ENCODE assay signal across 8 mouse cellular contexts in the genomic region with DNA sequence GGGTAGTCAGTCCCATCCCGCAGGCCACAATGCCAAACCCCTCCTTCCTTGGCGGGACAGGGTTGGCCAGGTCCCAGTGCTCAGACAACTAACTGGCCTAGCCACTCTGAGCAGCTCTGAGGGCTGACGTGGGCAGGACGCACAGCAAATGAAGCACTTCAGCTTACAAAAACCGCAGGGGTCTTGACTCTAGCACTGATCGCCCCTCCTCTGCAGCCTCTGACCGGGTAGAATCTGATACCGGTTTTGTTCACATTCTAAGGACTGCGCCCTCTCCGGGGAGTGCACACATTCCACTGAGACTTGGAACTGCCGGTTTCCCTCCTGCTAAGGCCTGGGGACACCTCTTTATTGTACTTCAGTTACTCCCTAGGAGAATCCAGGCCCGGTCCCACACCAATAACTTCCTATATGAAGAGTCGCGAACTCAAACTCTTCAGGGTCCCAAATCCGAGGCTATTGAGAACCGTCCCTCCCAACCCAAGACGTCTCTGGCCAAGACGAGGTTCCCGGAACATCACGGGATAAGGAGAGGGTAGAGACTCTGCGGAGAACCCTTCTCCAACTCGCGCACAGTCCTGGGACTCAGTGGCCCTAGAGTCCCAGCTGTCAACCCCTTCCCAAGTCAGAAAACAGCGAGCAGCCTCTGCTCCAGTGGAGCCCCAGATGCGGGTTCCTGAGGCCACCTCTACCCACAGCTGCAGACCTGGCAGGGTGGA. TPM values are rescaled to one million over a fixed set of nuclear protein-coding genes. Genes with fewer than 3 reads are reported as not detected.
DNase-seq lines count a peak whose midpoint lies in the region; ATAC-seq lines count a peak whose summit lies in the region.

No protein-coding gene starts in this region.

- under 1% methylated on average over 25 of the region's 25 CpGs for WGBS in forebrain, embryonic 15.5 days
- WGBS in hindbrain, embryonic 10.5 days: under 1% methylated on average over 25 of the region's 25 CpGs

- peak; percentile 76 for ATAC-seq in forebrain, embryonic 15.5 days (replicated peaks)

- no peak overlapping the region for H3K27ac ChIP-seq in forebrain, embryonic 15.5 days (replicated peaks)
- peak overlapping the region; percentile 78 for H3K27ac ChIP-seq in hindbrain, embryonic 10.5 days

- H3K4me1 ChIP-seq in forebrain, embryonic 15.5 days: peaks cover 11% of the 10 kb centered on the region
- peaks cover 24% of the 10 kb centered on the region for H3K4me1 ChIP-seq in hindbrain, embryonic 10.5 days (replicated peaks)

- H3K9me3 ChIP-seq in forebrain, embryonic 15.5 days: no peaks in the 10 kb centered on the region
- no peaks in the 10 kb centered on the region for H3K9me3 ChIP-seq in hindbrain, embryonic 10.5 days

- peak overlapping the region; percentile 15; the same call in 1 of the 2 replicates for H3K9ac ChIP-seq in forebrain, embryonic 15.5 days (replicated peaks)

- peak overlapping the region; percentile 77 for H3K4me2 ChIP-seq in forebrain, embryonic 15.5 days (replicated peaks)

- no peaks in the 10 kb centered on the region for H3K36me3 ChIP-seq in forebrain, embryonic 15.5 days
- H3K36me3 ChIP-seq in hindbrain, embryonic 10.5 days: no peaks in the 10 kb centered on the region

- H3K4me3 ChIP-seq in forebrain, embryonic 15.5 days: peak overlapping the region; percentile 42
- peak overlapping the region; percentile 69 for H3K4me3 ChIP-seq in hindbrain, embryonic 10.5 days

- H3K27me3 ChIP-seq in forebrain, embryonic 15.5 days: peaks cover 4% of the 10 kb centered on the region; the same call in 1 of the 2 replicates
- peaks cover 21% of the 10 kb centered on the region for H3K27me3 ChIP-seq in hindbrain, embryonic 10.5 days (ENCODE audit: insufficient read depth, poor library complexity, severe bottlenecking)

- peak; percentile 45 for DNase-seq in MEL-GATA-1-ER (ENCODE audit: extremely low read depth, low read depth)
- peak; percentile 94 for DNase-seq in cerebellum, adult 11-12 months
- peak; percentile 70 for DNase-seq in hindbrain, embryonic 10.5 days (ENCODE audit: low spot score)
- peak; percentile 70 for DNase-seq in layer of hippocampus, adult 9-11 months
- DNase-seq in lung, postnatal 25 days (ENCODE audit: low spot score): peak; percentile 83
- DNase-seq in retina, postnatal 1 day: peak; percentile 65
- no peak for DNase-seq in c-Kit-positive CD71-positive TER-119-positive erythroid progenitor cells, embryonic 14.5 days (ENCODE audit: low spot score)

RNA-seq across cellular contexts. Expression of a gene that starts 0.5 kb away (rescaled TPM):
- 0.61 and 0.68 TPM in 2 replicates for polyA plus RNA-seq in forebrain, embryonic 15.5 days (2015; fragmentation: Nextera tagmentation; extraction: Ambion mirVana)
- polyA plus RNA-seq in hindbrain, embryonic 10.5 days (2016; fragmentation: Nextera tagmentation; extraction: Ambion mirVana): 2.5 and 3.2 TPM in 2 replicates

RNA-seq across cellular contexts. Expression of a gene that starts 43.9 kb away (rescaled TPM):
- polyA plus RNA-seq in forebrain, embryonic 15.5 days (2015; fragmentation: Nextera tagmentation; extraction: Ambion mirVana): 90.7 and 94.9 TPM in 2 replicates
- 83.2 and 92.3 TPM in 2 replicates for polyA plus RNA-seq in hindbrain, embryonic 10.5 days (2016; fragmentation: Nextera tagmentation; extraction: Ambion mirVana)

RNA-seq across cellular contexts. Expression of a gene that starts 44.3 kb away (rescaled TPM):
- polyA plus RNA-seq in forebrain, embryonic 15.5 days (2015; fragmentation: Nextera tagmentation; extraction: Ambion mirVana): 16.8 and 17.7 TPM in 2 replicates
- 15.1 and 15.2 TPM in 2 replicates for polyA plus RNA-seq in hindbrain, embryonic 10.5 days (2016; fragmentation: Nextera tagmentation; extraction: Ambion mirVana)
